Mouse (Mus musculus): ENCODE measurements at regions not wholly inside any gene's neighbourhood (a gene's known extent, or its start where the extent isn't known, plus 50 kb on each side); places are given as distances from the start of the nearest gene placed in this dataset.
A peak's percentile ranks its signal among the peaks of the same experiment; 100 is the strongest.

DNA sequence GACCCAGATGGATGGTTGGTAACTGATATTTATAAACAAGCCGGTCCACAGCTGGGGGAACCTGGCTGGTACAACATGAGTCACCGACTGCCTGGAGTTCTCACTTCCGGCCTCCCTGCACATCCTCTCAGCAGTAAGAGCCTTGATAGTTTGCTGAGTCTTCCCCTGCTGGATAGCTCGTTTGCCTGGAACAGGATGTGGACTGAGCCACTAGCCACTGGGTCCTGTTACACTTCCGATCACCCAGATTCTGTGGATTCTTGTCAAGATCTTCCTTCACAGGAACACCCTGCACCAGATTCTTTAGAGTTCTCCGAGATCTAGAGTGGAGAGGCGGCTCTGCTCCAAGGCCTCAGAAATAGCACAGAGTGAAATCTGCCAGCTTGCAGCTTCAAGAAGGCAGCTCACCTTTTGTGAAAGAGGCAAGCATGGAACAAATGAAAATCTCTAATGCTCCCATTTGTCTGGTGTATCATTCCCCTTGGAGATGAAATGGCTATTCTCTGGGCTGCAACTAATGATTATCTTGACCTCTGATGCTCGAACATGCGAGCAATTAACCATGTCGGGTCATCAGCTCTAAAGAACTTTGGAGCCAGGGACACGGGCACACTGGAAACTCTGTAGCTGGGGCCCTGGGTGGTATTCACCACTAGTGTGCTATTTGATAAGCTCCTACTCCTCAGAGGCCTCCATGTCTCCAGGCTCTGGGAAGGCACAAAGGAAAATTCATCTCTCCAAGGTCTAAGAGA is 90.3 kb upstream of the Selenok start:
- peak; percentile 29 for DNase-seq

DNA sequence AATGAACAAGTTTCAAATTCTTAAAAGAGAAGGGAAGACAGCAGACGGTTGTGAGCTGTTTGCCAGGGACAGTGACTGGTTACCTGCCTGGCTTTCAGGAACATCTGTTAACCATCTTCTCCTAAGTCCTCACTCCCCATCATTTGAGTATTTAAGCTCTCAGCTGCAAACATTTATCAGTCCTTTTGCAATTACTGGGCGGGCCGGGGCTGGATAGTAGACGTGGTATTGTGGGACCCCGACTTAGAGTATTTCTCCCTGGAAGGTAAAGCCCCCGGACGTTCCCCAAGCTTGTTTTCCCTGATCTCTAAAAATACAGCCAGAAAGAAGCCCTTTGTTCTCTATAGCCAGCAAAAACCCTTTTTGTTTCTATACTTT is 89.7 kb upstream of the Selenok start:
- DNase-seq, result no peak

- no peak for DNase-seq
Measured at GRCm38 (mm10) chr14:29879283-29879682, 88.8 kb upstream of the Selenok start.

DNA sequence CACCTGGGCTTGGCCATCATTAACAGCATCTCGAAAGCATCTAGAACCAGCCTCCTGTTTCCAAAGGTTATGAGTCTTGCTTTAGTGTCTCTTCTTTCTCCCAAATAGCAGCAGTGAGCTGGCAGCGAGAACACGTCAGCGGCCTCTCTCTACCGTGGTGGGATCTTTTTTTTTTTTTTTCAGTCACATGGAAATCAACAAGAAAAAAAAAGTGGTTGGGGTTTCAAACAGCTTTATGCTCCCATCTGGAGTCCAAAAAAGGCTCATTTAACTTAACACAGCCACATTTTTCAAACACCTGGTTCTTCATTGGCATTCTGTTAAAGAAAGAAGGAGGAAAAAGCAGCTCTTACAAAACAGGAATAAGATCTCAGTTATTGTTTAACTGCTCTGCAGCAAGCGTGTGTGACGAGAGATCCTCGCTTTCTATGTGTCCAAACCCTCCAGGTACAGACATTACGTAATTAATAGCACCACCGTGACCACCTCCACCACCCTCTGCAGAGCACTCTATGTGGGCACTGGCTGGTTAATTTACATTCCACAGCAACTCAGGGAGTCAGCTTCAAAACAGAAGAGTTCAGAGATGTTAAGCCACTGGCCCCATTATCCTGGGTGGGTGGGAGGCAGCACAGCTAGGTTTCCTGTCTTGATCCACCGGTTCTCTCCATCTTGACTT is 85.3 kb upstream of the Selenok start:
- no peak for DNase-seq

GRCm38 (mm10) chr14:29895332-29895988 is 72.6 kb upstream of the Selenok start:
- peak; percentile 90 for DNase-seq

DNA sequence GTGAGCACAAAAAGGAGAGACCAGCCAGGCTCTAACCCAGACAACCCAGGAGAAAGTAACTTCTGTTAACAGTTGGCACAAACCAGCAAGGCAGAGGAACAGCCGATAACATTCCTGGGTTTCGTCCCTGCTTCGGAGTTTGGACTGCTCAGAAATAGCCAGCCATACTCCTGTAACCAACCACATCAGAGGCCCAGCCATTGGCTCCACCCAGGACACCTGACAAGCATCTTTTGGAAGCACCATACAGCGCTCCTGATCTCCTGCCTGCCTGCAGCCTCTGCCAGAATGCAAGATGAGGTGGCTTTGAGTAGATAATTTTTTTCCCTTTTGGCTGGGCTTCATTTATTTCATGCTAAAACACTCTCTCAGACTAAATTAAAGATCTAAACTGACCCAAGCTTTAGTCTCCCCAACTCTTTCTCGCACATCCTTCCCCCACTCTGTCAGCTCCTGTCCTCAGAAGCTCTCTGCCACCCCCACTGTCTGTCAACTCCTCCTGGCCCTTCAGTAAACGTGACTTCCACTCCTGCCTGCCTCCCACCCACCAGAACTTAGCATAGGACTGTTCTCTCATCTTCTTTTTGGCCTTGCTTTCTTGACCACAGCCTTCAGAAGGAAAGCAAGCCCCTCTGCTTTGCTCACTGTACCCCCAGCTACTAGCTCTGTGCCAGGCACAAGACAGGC is 72.0 kb upstream of the Selenok start:
- DNase-seq, result peak; percentile 18

DNA sequence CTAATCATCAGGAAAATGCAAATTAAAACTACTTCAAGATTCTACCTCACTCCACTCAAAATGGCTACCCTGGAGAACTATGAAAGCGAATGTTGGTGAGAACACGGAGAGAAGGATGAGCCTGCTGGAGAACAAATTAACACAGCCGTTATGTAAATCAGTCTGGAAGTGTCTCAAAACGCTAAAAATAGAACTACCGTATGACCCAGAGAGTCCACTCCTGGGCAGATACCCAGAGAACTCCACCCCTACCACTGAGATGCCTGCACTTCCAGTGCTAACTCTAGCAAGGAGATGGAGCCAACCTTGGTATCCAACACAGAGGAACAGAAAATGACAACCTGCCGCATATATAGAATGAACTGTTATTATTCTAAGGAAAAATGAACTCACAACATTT is 67.2 kb upstream of the Selenok start:
- DNase-seq, result no peak

- DNase-seq, result no peak
Measured at GRCm38 (mm10) chr14:29903574-29903973, 64.5 kb upstream of the Selenok start.

DNA sequence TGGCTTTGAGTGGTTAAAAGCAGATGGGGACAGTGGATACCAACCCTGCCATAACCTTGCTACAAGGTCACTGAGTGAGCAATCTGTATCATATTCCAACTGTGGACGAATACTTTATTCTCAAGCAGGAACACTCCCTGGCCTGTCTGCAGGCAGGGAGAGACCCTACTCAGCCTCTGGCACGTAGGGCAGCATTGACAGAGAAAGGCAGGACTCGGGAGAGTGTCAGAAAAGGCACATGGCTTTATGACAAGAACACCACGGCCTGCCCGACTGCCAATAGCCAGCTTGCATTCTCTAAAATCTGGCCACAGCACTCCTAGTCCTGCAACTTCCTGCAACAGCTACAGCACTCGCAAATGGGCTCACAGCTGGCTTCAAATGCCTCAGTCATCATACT is 63.3 kb upstream of the Selenok start:
- DNase-seq, result peak; percentile 8

DNA sequence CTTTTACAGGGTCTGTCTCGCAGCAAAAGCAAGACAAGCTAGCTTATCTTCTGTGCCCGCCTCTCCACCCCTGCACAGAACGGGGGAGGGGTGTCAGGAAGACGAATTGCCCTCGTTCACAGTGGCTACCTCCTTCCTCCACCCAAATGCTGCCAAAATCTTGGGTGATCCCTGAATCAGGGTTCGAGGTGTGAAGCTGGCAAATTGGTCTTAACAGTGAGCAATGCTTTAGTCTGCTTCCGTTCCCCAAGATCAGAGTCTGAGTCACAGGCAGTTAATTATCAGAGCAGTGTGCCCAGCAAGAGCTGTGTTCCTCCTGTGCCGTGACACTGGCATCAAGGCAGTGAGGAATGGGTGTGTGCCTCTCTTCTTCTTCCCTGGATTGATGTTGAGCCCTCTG is 58.4 kb upstream of the Selenok start:
- no peak for DNase-seq

All from lung, postnatal 10 days (tissue).